Mouse (Mus musculus) adrenal gland, postnatal 36 days (tissue): ENCODE results near the gene Cntn4. TPM values are rescaled to one million over a fixed set of nuclear protein-coding genes. Genes with fewer than 3 reads are reported as not detected.
"Not testable (repeated sequence)": the region's sequence is repeated elsewhere in the genome, so short reads cannot be mapped to it uniquely, and the experiment has no call there.

Experiments
- DNase-seq, 2 experiments: peaks; one replicate each; pipeline ENCODE4 v3.0.0; 2021; ENCODE audit warnings: mixed read lengths in 1 of 2
- total RNA-seq, 2 experiments: library from RNA; stranded (reverse); gene quantifications; 2 replicates each; pipeline ENCODE4 v1.2.3; 2021

Gene Cntn4
- total RNA-seq, 2 experiments from 2014 or later: 0.86 to 1.4 TPM

- DNase-seq: peak; percentile 15 to 26
Measured at GRCm38 (mm10) chr6:106329636-106330035, 652.2 kb downstream of the Cntn4 start.

GRCm38 (mm10) chr6:106332466-106332865, 655.0 kb downstream of the Cntn4 start:
- no peak for DNase-seq

- no peak for DNase-seq
Measured at GRCm38 (mm10) chr6:106332933-106333332, 655.5 kb downstream of the Cntn4 start.

- DNase-seq: no peak
Measured at GRCm38 (mm10) chr6:106335066-106335465, 657.6 kb downstream of the Cntn4 start.

GRCm38 (mm10) chr6:106336805-106337204, 659.3 kb downstream of the Cntn4 start:
- no peak for DNase-seq

- no peak for DNase-seq
Measured at GRCm38 (mm10) chr6:106337829-106338228, 660.4 kb downstream of the Cntn4 start.

GRCm38 (mm10) chr6:106341114-106341513, 663.7 kb downstream of the Cntn4 start:
- no peak for DNase-seq

GRCm38 (mm10) chr6:106350072-106350471, 672.6 kb downstream of the Cntn4 start:
- no peak for DNase-seq

GRCm38 (mm10) chr6:106351389-106351788, 673.9 kb downstream of the Cntn4 start:
- no peak for DNase-seq

GRCm38 (mm10) chr6:106358801-106359200, 681.3 kb downstream of the Cntn4 start:
- not testable (repeated sequence) for DNase-seq

GRCm38 (mm10) chr6:106381288-106382025, 704.0 kb downstream of the Cntn4 start:
- no peak for DNase-seq

GRCm38 (mm10) chr6:106387833-106388406, 710.5 kb downstream of the Cntn4 start:
- DNase-seq: no peak

- DNase-seq: no peak
Measured at GRCm38 (mm10) chr6:106408014-106408413, 730.6 kb downstream of the Cntn4 start.

GRCm38 (mm10) chr6:106408634-106409033, 731.2 kb downstream of the Cntn4 start:
- no peak for DNase-seq

- no peak for DNase-seq
Measured at GRCm38 (mm10) chr6:106422947-106423346, 745.5 kb downstream of the Cntn4 start.

- DNase-seq: no peak
Measured at GRCm38 (mm10) chr6:106423471-106423870, 746.0 kb downstream of the Cntn4 start.

GRCm38 (mm10) chr6:106426615-106427014, 749.2 kb downstream of the Cntn4 start:
- DNase-seq: no peak

- no peak for DNase-seq
Measured at GRCm38 (mm10) chr6:106431466-106431865, 754.0 kb downstream of the Cntn4 start.

- DNase-seq: no peak
Measured at GRCm38 (mm10) chr6:106440786-106441185, 763.3 kb downstream of the Cntn4 start.

GRCm38 (mm10) chr6:106441246-106441645, 763.8 kb downstream of the Cntn4 start:
- no peak for DNase-seq

GRCm38 (mm10) chr6:106454131-106454838, 776.8 kb downstream of the Cntn4 start:
- DNase-seq: no peak

GRCm38 (mm10) chr6:106455616-106456015, 778.2 kb downstream of the Cntn4 start:
- DNase-seq: no peak

- no peak for DNase-seq
Measured at GRCm38 (mm10) chr6:106458166-106458565, 780.7 kb downstream of the Cntn4 start.
